Mouse (Mus musculus) intestine, embryonic 14.5 days (tissue): Measurements from ENCODE around the gene Nipa2. TPM values are rescaled to one million over a fixed set of nuclear protein-coding genes. Genes with fewer than 3 reads are reported as not detected.

ENCODE experiments used
- ATAC-seq: fragments of 200-750 bp; cut with Nextera tagmentation; replicated peaks from 2 replicates; pipeline ENCODE4 v1.8.0; 2017; ENCODE audit warnings: low read depth, moderate number of reproducible peaks, moderate TSS enrichment, moderate library complexity; ENCODE audit not compliant: low FRiP score, low TSS enrichment
- DNase-seq: peaks from one replicate; pipeline ENCODE4 v3.0.0-alpha.2; 2018; ENCODE audit warnings: low spot score
- H3K27ac ChIP-seq: fragments of 300-500 bp; sonication (generic); 2 replicates; pipeline ENCODE4 v1.5.1; 2014; ENCODE audit warnings: low read depth, mild to moderate bottlenecking, control low read depth
- H3K27me3 ChIP-seq: fragments of 300-500 bp; sonication (generic); replicated peaks from 2 replicates; pipeline ENCODE4 v1.6.1; 2014; ENCODE audit warnings: low read length, control low read depth; ENCODE audit not compliant: control insufficient read depth, insufficient read depth
- H3K36me3 ChIP-seq: fragments of 300-500 bp; sonication (generic); 2 replicates; pipeline ENCODE4 v1.6.1; 2014; ENCODE audit warnings: low read length, control low read depth; ENCODE audit not compliant: control insufficient read depth, insufficient read depth
- H3K4me1 ChIP-seq: fragments of 300-500 bp; sonication (generic); replicated peaks from 2 replicates; pipeline ENCODE4 v1.6.1; 2014; ENCODE audit warnings: low read length, control low read depth, mixed read lengths; ENCODE audit not compliant: control insufficient read depth, insufficient read depth
- H3K4me2 ChIP-seq: fragments of 300-500 bp; sonication (generic); 2 replicates; pipeline ENCODE4 v1.6.1; 2014; ENCODE audit warnings: low read length
- H3K4me3 ChIP-seq: fragments of 300-500 bp; sonication (generic); 2 replicates; pipeline ENCODE4 v1.5.1; 2014; ENCODE audit warnings: low read depth, low read length, control low read depth, mixed read lengths
- H3K9ac ChIP-seq: fragments of 300-500 bp; sonication (generic); 2 replicates; pipeline ENCODE4 v1.6.1; 2014; ENCODE audit warnings: mild to moderate bottlenecking, low read length
- H3K9me3 ChIP-seq: fragments of 300-500 bp; sonication (generic); 2 replicates; pipeline ENCODE4 v1.6.1; 2016; ENCODE audit warnings: low read length, control low read depth; ENCODE audit not compliant: control insufficient read depth
- WGBS: fragments of 180-500 bp; shearing (Covaris S2); extraction: QIAGEN DNeasy Blood & Tissue Kit; methylation state at CpG from one replicate; pipeline ENCODE4 v1.1.7; 2014; 5-methylcytosine and 5-hydroxymethylcytosine counted together
- polyA plus RNA-seq: library from polyadenylated mRNA; unstranded; fragments of >200 nt; fragmentation: Nextera tagmentation; extraction: Ambion mirVana; gene quantifications from 2 replicates; pipeline ENCODE4 v1.2.1, GENCODE M21; 2014

Gene Nipa2
- polyA plus RNA-seq, 1 experiment from 2014 or later, result 54.5 TPM

GRCm38 (mm10) chr7:55889996-55890395 lies 72.3 kb downstream of the Nipa2 start:
- ATAC-seq (no peak), DNase-seq (no peak)
- Histone ChIP-seq H3K4me2 (no peak overlapping the region), H3K27ac (no peak overlapping the region), H3K4me3 (no peak overlapping the region), H3K9ac (no peak overlapping the region), H3K36me3 (peaks cover 78% of the 10 kb centered on the region), H3K9me3 (no peaks in the 10 kb centered on the region), H3K27me3 (no peaks in the 10 kb centered on the region), H3K4me1 (no peaks in the 10 kb centered on the region)
- WGBS, result 88% methylated on average over 4 of the region's 4 CpGs

DNA sequence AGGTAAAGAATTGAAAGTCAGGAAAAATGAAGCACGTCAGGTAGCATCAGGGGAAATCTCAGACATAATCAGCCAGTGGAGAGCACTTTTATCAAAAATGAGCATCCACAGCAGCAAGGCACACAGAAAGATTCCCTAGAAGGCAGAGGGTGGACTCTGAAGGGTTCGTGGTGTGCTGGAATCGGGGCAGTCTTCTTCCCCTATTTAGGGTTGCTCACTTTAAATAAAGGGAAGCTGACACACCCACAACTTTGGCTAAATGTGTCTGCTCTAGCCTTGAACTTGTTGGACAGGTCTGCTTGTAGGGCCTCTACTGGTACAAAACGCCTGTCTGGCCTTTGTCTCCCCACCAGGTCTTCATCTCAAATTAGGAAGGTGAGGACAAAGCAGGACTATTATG lies 73.7 kb downstream of the Nipa2 start:
- Histone ChIP-seq H3K9me3 (no peaks in the 10 kb centered on the region), H3K36me3 (peaks cover 78% of the 10 kb centered on the region), H3K4me3 (no peak overlapping the region), H3K27ac (no peak overlapping the region), H3K27me3 (no peaks in the 10 kb centered on the region), H3K9ac (no peak overlapping the region), H3K4me2 (no peak overlapping the region), H3K4me1 (no peaks in the 10 kb centered on the region)
- 86% methylated on average over 4 of the region's 4 CpGs for WGBS
- DNase-seq (no peak), ATAC-seq (no peak)

Other genes with a start within 250 kb of the Nipa2 start
- gene Siglech, start 194.3 kb downstream of the Nipa2 start, polyA plus RNA-seq, result 1.6 TPM in 2 replicates
- gene Tubgcp5, start 168.3 kb downstream of the Nipa2 start, polyA plus RNA-seq, result 28.2 and 31.5 TPM in 2 replicates
- gene Cyfip1, start 120.7 kb downstream of the Nipa2 start, polyA plus RNA-seq, result 102 and 118 TPM in 2 replicates
- 6.0 and 6.5 TPM in 2 replicates for gene Nipa1, start 57.5 kb upstream of the Nipa2 start, polyA plus RNA-seq
- 25.3 and 25.4 TPM in 2 replicates for gene Herc2, start 87.7 kb upstream of the Nipa2 start, polyA plus RNA-seq